ENCODE assay signal across 14 mouse cellular contexts in genomic region chr14:12876417-12877336, GRCm38 (mm10). TPM values are rescaled to one million over a fixed set of nuclear protein-coding genes. Genes with fewer than 3 reads are reported as not detected.
A peak's percentile ranks its signal among the peaks of the same experiment; 100 is the strongest.
DNase-seq lines count a peak whose midpoint lies in the region; ATAC-seq and TF ChIP-seq lines count a peak whose summit lies in the region.
"Had no signal": no experiment of that assay in that cellular context is flagged by ENCODE, and none has a peak within 500 bp of the region (broad histone marks: within the 10 kb centered on the region; RNA-seq: fewer than 3 reads in every experiment).

No protein-coding gene starts in this region.

- no peaks in the 10 kb centered on the region for H3K9me3 ChIP-seq in hindbrain, embryonic 11.5 days (ENCODE audit: control insufficient read depth, low read length)
- no peaks in the 10 kb centered on the region for H3K9me3 ChIP-seq in hindbrain, embryonic 10.5 days
- H3K9me3 ChIP-seq in embryonic facial prominence, embryonic 14.5 days (ENCODE audit: control insufficient read depth, low read length) = no peaks in the 10 kb centered on the region
- H3K9me3 ChIP-seq in hindbrain, embryonic 16.5 days (ENCODE audit: control insufficient read depth, low read length) = no peaks in the 10 kb centered on the region
- H3K9me3 ChIP-seq: limb, embryonic 12.5 days had no signal

- peak; percentile 40; the same call in 1 of the 2 replicates for ATAC-seq in hindbrain, embryonic 11.5 days (ENCODE audit: low FRiP score)
- peak; percentile 22; the same call in 1 of the 2 replicates for ATAC-seq in embryonic facial prominence, embryonic 14.5 days (ENCODE audit: low read depth)
- ATAC-seq in hindbrain, embryonic 16.5 days = peak; percentile 96

- no peak overlapping the region for H3K27ac ChIP-seq in hindbrain, embryonic 11.5 days (ENCODE audit: low read depth, low read length)
- no peak overlapping the region for H3K27ac ChIP-seq in hindbrain, embryonic 10.5 days
- no peak overlapping the region for H3K27ac ChIP-seq in embryonic facial prominence, embryonic 14.5 days (replicated peaks; ENCODE audit: low read depth, low read length)
- H3K27ac ChIP-seq in hindbrain, embryonic 16.5 days (ENCODE audit: low read depth, low read length) = peak overlapping the region; percentile 79
- H3K27ac ChIP-seq in olfactory bulb, adult 2 months (ENCODE audit: insufficient read depth, low read depth, low read length) = peak overlapping the region; percentile 89
- H3K27ac ChIP-seq: kidney, postnatal 0 days; limb, embryonic 12.5 days had no signal

- TF ChIP-seq POLR2A in olfactory bulb, adult 2 months (IDR thresholded peaks at IDR 0.05; ENCODE audit: insufficient read depth, low read depth, low read length) = no peak

- no peaks in the 10 kb centered on the region for H3K36me3 ChIP-seq in hindbrain, embryonic 11.5 days (ENCODE audit: control insufficient read depth, insufficient read depth, low read length)
- H3K36me3 ChIP-seq in hindbrain, embryonic 10.5 days = no peaks in the 10 kb centered on the region
- no peaks in the 10 kb centered on the region for H3K36me3 ChIP-seq in embryonic facial prominence, embryonic 14.5 days (ENCODE audit: control insufficient read depth, insufficient read depth, low read length)
- H3K36me3 ChIP-seq in hindbrain, embryonic 16.5 days (ENCODE audit: control insufficient read depth, insufficient read depth, low read length) = no peaks in the 10 kb centered on the region
- H3K36me3 ChIP-seq: limb, embryonic 12.5 days had no signal

- no peak for TF ChIP-seq CTCF in olfactory bulb, adult 2 months (IDR thresholded peaks at IDR 0.05; ENCODE audit: insufficient read depth, low read depth, low read length)

- H3K9ac ChIP-seq in hindbrain, embryonic 11.5 days (ENCODE audit: low read depth, low read length) = no peak overlapping the region
- no peak overlapping the region for H3K9ac ChIP-seq in embryonic facial prominence, embryonic 14.5 days (ENCODE audit: low read depth, low read length)
- 0 out of 2 replicates have a peak overlapping the region, but pooled peaks have one; percentile 23 for H3K9ac ChIP-seq in hindbrain, embryonic 16.5 days (ENCODE audit: low read depth, low read length)
- H3K9ac ChIP-seq: limb, embryonic 12.5 days had no signal

- 66% methylated on average over 10 of the region's 10 CpGs for WGBS in hindbrain, embryonic 11.5 days
- 66% methylated on average over 10 of the region's 10 CpGs for WGBS in hindbrain, embryonic 10.5 days
- 74% methylated on average over 10 of the region's 10 CpGs for WGBS in embryonic facial prominence, embryonic 14.5 days
- 33% methylated on average over 10 of the region's 10 CpGs for WGBS in hindbrain, embryonic 16.5 days
- 16% methylated on average over 10 of the region's 10 CpGs for WGBS in olfactory bulb, adult 2 months

- H3K4me3 ChIP-seq in hindbrain, embryonic 11.5 days (ENCODE audit: low read depth, low read length) = no peak overlapping the region
- no peak overlapping the region for H3K4me3 ChIP-seq in hindbrain, embryonic 10.5 days
- no peak overlapping the region for H3K4me3 ChIP-seq in embryonic facial prominence, embryonic 14.5 days (ENCODE audit: low read depth, low read length)
- no peak overlapping the region for H3K4me3 ChIP-seq in hindbrain, embryonic 16.5 days (ENCODE audit: low read length)
- peak overlapping the region; percentile 24 for H3K4me3 ChIP-seq in olfactory bulb, adult 2 months (ENCODE audit: insufficient read depth, low read depth, low read length)
- H3K4me3 ChIP-seq: limb, embryonic 12.5 days had no signal

- peak; percentile 5 for DNase-seq in hindbrain, embryonic 11.5 days (ENCODE audit: low spot score)
- no peak for DNase-seq in hindbrain, embryonic 10.5 days (ENCODE audit: low spot score)
- DNase-seq in embryonic facial prominence, embryonic 14.5 days (ENCODE audit: low spot score) = no peak
- no peak for DNase-seq in testis, postnatal 14 days (ENCODE audit: low spot score)
- DNase-seq in spleen, postnatal 14 days (ENCODE audit: low spot score in 2 of 2) = no peak
- DNase-seq in adrenal gland, adult 8-10 months = no peak
- DNase-seq: adrenal gland, adult 2 months; cerebellum, adult 9-10 months had no signal

- H3K27me3 ChIP-seq in hindbrain, embryonic 11.5 days (ENCODE audit: control insufficient read depth, insufficient read depth, low read length) = no peaks in the 10 kb centered on the region
- H3K27me3 ChIP-seq in hindbrain, embryonic 10.5 days (ENCODE audit: insufficient read depth, poor library complexity, severe bottlenecking) = no peaks in the 10 kb centered on the region
- H3K27me3 ChIP-seq in embryonic facial prominence, embryonic 14.5 days (replicated peaks; ENCODE audit: control insufficient read depth, insufficient read depth, low read length) = no peaks in the 10 kb centered on the region
- no peaks in the 10 kb centered on the region for H3K27me3 ChIP-seq in hindbrain, embryonic 16.5 days (replicated peaks; ENCODE audit: control insufficient read depth, insufficient read depth, low read length)
- H3K27me3 ChIP-seq: limb, embryonic 12.5 days had no signal

- H3K4me2 ChIP-seq in hindbrain, embryonic 11.5 days (replicated peaks; ENCODE audit: low read depth, low read length) = no peak overlapping the region
- no peak overlapping the region for H3K4me2 ChIP-seq in embryonic facial prominence, embryonic 14.5 days (ENCODE audit: low read depth, low read length)
- peak overlapping the region; percentile 22 for H3K4me2 ChIP-seq in hindbrain, embryonic 16.5 days (ENCODE audit: low read length)
- H3K4me2 ChIP-seq: limb, embryonic 12.5 days had no signal

- no peaks in the 10 kb centered on the region for H3K4me1 ChIP-seq in hindbrain, embryonic 11.5 days (replicated peaks; ENCODE audit: control insufficient read depth, insufficient read depth, low read length)
- H3K4me1 ChIP-seq in hindbrain, embryonic 10.5 days (replicated peaks) = no peaks in the 10 kb centered on the region; the same call in 1 of the 2 replicates
- no peaks in the 10 kb centered on the region for H3K4me1 ChIP-seq in embryonic facial prominence, embryonic 14.5 days (ENCODE audit: control insufficient read depth, insufficient read depth, low read length)
- H3K4me1 ChIP-seq in hindbrain, embryonic 16.5 days (ENCODE audit: control insufficient read depth, insufficient read depth, low read depth, low read length) = peaks cover 5% of the 10 kb centered on the region; the same call in 1 of the 2 replicates
- peaks cover 4% of the 10 kb centered on the region for H3K4me1 ChIP-seq in olfactory bulb, adult 2 months (ENCODE audit: control insufficient read depth, insufficient read depth, low read length)
- H3K4me1 ChIP-seq: limb, embryonic 12.5 days had no signal

RNA-seq across cellular contexts. Expression of gene Cadps, which starts 53.8 kb away (rescaled TPM):
- 21.0 and 24.3 TPM in 2 replicates for polyA plus RNA-seq in hindbrain, embryonic 11.5 days (2014; fragmentation: Nextera tagmentation; extraction: Ambion mirVana)
- 4.3 and 7.8 TPM in 2 replicates for polyA plus RNA-seq in hindbrain, embryonic 10.5 days (2016; fragmentation: Nextera tagmentation; extraction: Ambion mirVana)
- 3.6 and 5.0 TPM in 2 replicates for polyA plus RNA-seq in embryonic facial prominence, embryonic 14.5 days (2014; fragmentation: Nextera tagmentation; extraction: Ambion mirVana)
- 40.7 and 49.0 TPM in 2 replicates for polyA plus RNA-seq in hindbrain, embryonic 16.5 days (2015; fragmentation: Nextera tagmentation; extraction: Ambion mirVana)
- 92.7 and 194 TPM in 2 replicates for polyA plus RNA-seq in olfactory bulb, adult 2 months (2012; ENCODE audit: insufficient read depth, insufficient read length, low replicate concordance, missing spikeins)
- total RNA-seq in adrenal gland, adult 8-10 months (2022) = 10 to 100 TPM; 12.6 to 20.3 (median 16.3) TPM
- total RNA-seq: heart, postnatal 25 days had no signal
- polyA plus RNA-seq: C2C12 had no signal

Comparison
In these comparisons a context has a peak if more than half of its experiments do, and no peak if none do; other contexts are left out.
1. H3K27ac ChIP-seq: peak in hindbrain, embryonic 16.5 days (single experiment) and olfactory bulb, adult 2 months (single experiment); none in hindbrain, embryonic 11.5 days (single experiment), hindbrain, embryonic 10.5 days (single experiment) and embryonic facial prominence, embryonic 14.5 days (single experiment).
2. ATAC-seq: peak in every context shown above with its lines; median percentile 96 in hindbrain, embryonic 16.5 days; 40 in hindbrain, embryonic 11.5 days; 22 in embryonic facial prominence, embryonic 14.5 days.